In genomic region chr15:10177519-10178130, GRCm38 (mm10) we compare ENCODE assay signal across 8 mouse cellular contexts. TPM values are rescaled to one million over a fixed set of nuclear protein-coding genes. Genes with fewer than 3 reads are reported as not detected.
A peak's percentile ranks its signal among the peaks of the same experiment; 100 is the strongest.
DNase-seq lines count a peak whose midpoint lies in the region; ATAC-seq lines count a peak whose summit lies in the region.

No protein-coding gene starts in this region.

- H3K36me3 ChIP-seq in hindbrain, embryonic 15.5 days, result no peaks in the 10 kb centered on the region
- H3K36me3 ChIP-seq in limb, embryonic 12.5 days, result no peaks in the 10 kb centered on the region
- H3K36me3 ChIP-seq in midbrain, embryonic 16.5 days (ENCODE audit: control insufficient read depth, insufficient read depth, low read length), result no peaks in the 10 kb centered on the region

- H3K9me3 ChIP-seq in hindbrain, embryonic 15.5 days, result no peaks in the 10 kb centered on the region
- no peaks in the 10 kb centered on the region for H3K9me3 ChIP-seq in limb, embryonic 12.5 days
- H3K9me3 ChIP-seq in midbrain, embryonic 16.5 days (replicated peaks; ENCODE audit: control insufficient read depth, low read length, poor library complexity, severe bottlenecking), result no peaks in the 10 kb centered on the region

- H3K9ac ChIP-seq in hindbrain, embryonic 15.5 days, result peak overlapping the region; percentile 43
- H3K9ac ChIP-seq in limb, embryonic 12.5 days (replicated peaks), result peak overlapping the region; percentile 53
- H3K9ac ChIP-seq in midbrain, embryonic 16.5 days (ENCODE audit: low read depth, low read length), result peak overlapping the region; percentile 70

- WGBS in hindbrain, embryonic 15.5 days, result 1% methylated on average over 30 of the region's 30 CpGs
- 1% methylated on average over 30 of the region's 30 CpGs for WGBS in limb, embryonic 12.5 days
- WGBS in midbrain, embryonic 16.5 days, result 1% methylated on average over 30 of the region's 30 CpGs

- ATAC-seq in hindbrain, embryonic 15.5 days (ENCODE audit: low FRiP score, low read depth), result peak; percentile 83
- no peak for ATAC-seq in limb, embryonic 12.5 days (ENCODE audit: insufficient number of reproducible peaks, insufficient read depth, low FRiP score, low TSS enrichment, low read depth)
- ATAC-seq in midbrain, embryonic 16.5 days, result peak; percentile 84

- H3K27me3 ChIP-seq in hindbrain, embryonic 15.5 days, result peaks cover 7% of the 10 kb centered on the region; the same call in 1 of the 2 replicates
- H3K27me3 ChIP-seq in limb, embryonic 12.5 days, result peaks cover 34% of the 10 kb centered on the region
- H3K27me3 ChIP-seq in midbrain, embryonic 16.5 days (ENCODE audit: control insufficient read depth, insufficient read depth, low read depth, low read length), result no peaks in the 10 kb centered on the region

- peaks cover 12% of the 10 kb centered on the region for H3K4me1 ChIP-seq in hindbrain, embryonic 15.5 days (replicated peaks)
- H3K4me1 ChIP-seq in limb, embryonic 12.5 days (replicated peaks), result peaks cover 14% of the 10 kb centered on the region
- peaks cover 9% of the 10 kb centered on the region; the same call in 1 of the 2 replicates for H3K4me1 ChIP-seq in midbrain, embryonic 16.5 days (ENCODE audit: control insufficient read depth, insufficient read depth, low read length)

- H3K4me2 ChIP-seq in hindbrain, embryonic 15.5 days, result peak overlapping the region; percentile 88
- peak overlapping the region; percentile 74 for H3K4me2 ChIP-seq in limb, embryonic 12.5 days
- H3K4me2 ChIP-seq in midbrain, embryonic 16.5 days (ENCODE audit: low read length), result peak overlapping the region; percentile 89

- peak; percentile 4 to 6 for DNase-seq in cerebellum, postnatal 36 days
- DNase-seq in cerebellum, adult 11 months, result no peak
- DNase-seq in Muller cell, postnatal 12 days (ENCODE audit: inconsistent ontology term), result peak; percentile 14
- peak; percentile 67 for DNase-seq in fat pad, adult 2 months (ENCODE audit: extremely low read depth, low read depth, low spot score)
- peak; percentile 10 for DNase-seq in testis, postnatal 14 days (ENCODE audit: low spot score)

- H3K4me3 ChIP-seq in hindbrain, embryonic 15.5 days, result peak overlapping the region; percentile 46
- H3K4me3 ChIP-seq in limb, embryonic 12.5 days (replicated peaks), result peak overlapping the region; percentile 40
- H3K4me3 ChIP-seq in midbrain, embryonic 16.5 days (ENCODE audit: low read depth, low read length), result peak overlapping the region; percentile 57

- H3K27ac ChIP-seq in hindbrain, embryonic 15.5 days (replicated peaks), result no peak overlapping the region
- H3K27ac ChIP-seq in limb, embryonic 12.5 days, result no peak overlapping the region
- H3K27ac ChIP-seq in midbrain, embryonic 16.5 days (ENCODE audit: low read length), result no peak overlapping the region

RNA-seq across cellular contexts. Expression of gene Prlr, which starts 0.6 kb away (rescaled TPM):
- 1.2 and 1.8 TPM in 2 replicates for polyA plus RNA-seq in hindbrain, embryonic 15.5 days (2015; fragmentation: Nextera tagmentation; extraction: Ambion mirVana)
- 0.40 TPM in 2 replicates for polyA plus RNA-seq in limb, embryonic 12.5 days (2016; fragmentation: Nextera tagmentation; extraction: Ambion mirVana)
- polyA plus RNA-seq in midbrain, embryonic 16.5 days (2015; fragmentation: Nextera tagmentation; extraction: Ambion mirVana), result 2.6 and 3.4 TPM in 2 replicates
